Mouse (Mus musculus) hindbrain, embryonic 16.5 days (tissue): ENCODE results near the gene Znfx1. TPM values are rescaled to one million over a fixed set of nuclear protein-coding genes. Genes with fewer than 3 reads are reported as not detected.

Experiments
- ATAC-seq: fragments of 200-750 bp; cut with Nextera tagmentation; 2 replicates; pipeline ENCODE4 v1.8.0; 2017; ENCODE audit warnings: moderate TSS enrichment, moderate library complexity
- H3K27ac ChIP-seq: fragments of 300-500 bp; sonication (generic); 2 replicates; pipeline ENCODE4 v1.5.1; 2014; ENCODE audit warnings: low read depth, mild to moderate bottlenecking, control low read depth, low read length, moderate library complexity
- H3K27me3 ChIP-seq: fragments of 300-500 bp; sonication (generic); replicated peaks from 2 replicates; pipeline ENCODE4 v1.6.1; 2014; ENCODE audit warnings: low read length; ENCODE audit not compliant: control insufficient read depth, insufficient read depth
- H3K36me3 ChIP-seq: fragments of 300-500 bp; sonication (generic); 2 replicates; pipeline ENCODE4 v1.6.1; 2014; ENCODE audit warnings: mild to moderate bottlenecking, low read length, moderate library complexity, mixed read lengths; ENCODE audit not compliant: control insufficient read depth, insufficient read depth
- H3K4me1 ChIP-seq: fragments of 300-500 bp; sonication (generic); 2 replicates; pipeline ENCODE4 v1.6.1; 2014; ENCODE audit warnings: low read depth, low read length; ENCODE audit not compliant: control insufficient read depth, insufficient read depth
- H3K4me2 ChIP-seq: fragments of 300-500 bp; sonication (generic); 2 replicates; pipeline ENCODE4 v1.6.1; 2014; ENCODE audit warnings: mild to moderate bottlenecking, low read length, control low read depth, moderate library complexity
- H3K4me3 ChIP-seq: fragments of 300-500 bp; sonication (generic); 2 replicates; pipeline ENCODE4 v1.5.1; 2014; ENCODE audit warnings: mild to moderate bottlenecking, low read length, control low read depth, moderate library complexity
- H3K9ac ChIP-seq: fragments of 300-500 bp; sonication (generic); 2 replicates; pipeline ENCODE4 v1.6.1; 2014; ENCODE audit warnings: low read depth, mild to moderate bottlenecking, control low read depth, low read length, moderate library complexity
- H3K9me3 ChIP-seq: fragments of 300-500 bp; sonication (generic); 2 replicates; pipeline ENCODE4 v1.6.1; 2014; ENCODE audit warnings: mild to moderate bottlenecking, low read length, moderate library complexity; ENCODE audit not compliant: control insufficient read depth
- WGBS: fragments of 180-500 bp; shearing (Covaris S2); extraction: QIAGEN DNeasy Blood & Tissue Kit; methylation state at CpG from one replicate; pipeline ENCODE4 v1.1.7; 2014; 5-methylcytosine and 5-hydroxymethylcytosine counted together
- polyA plus RNA-seq: library from polyadenylated mRNA; unstranded; fragments of >200 nt; fragmentation: Nextera tagmentation; extraction: Ambion mirVana; gene quantifications from 2 replicates; pipeline ENCODE4 v1.2.1, GENCODE M21; 2015

Znfx1 gene
- polyA plus RNA-seq, 1 experiment from 2014 or later, result 6.8 TPM

DNA sequence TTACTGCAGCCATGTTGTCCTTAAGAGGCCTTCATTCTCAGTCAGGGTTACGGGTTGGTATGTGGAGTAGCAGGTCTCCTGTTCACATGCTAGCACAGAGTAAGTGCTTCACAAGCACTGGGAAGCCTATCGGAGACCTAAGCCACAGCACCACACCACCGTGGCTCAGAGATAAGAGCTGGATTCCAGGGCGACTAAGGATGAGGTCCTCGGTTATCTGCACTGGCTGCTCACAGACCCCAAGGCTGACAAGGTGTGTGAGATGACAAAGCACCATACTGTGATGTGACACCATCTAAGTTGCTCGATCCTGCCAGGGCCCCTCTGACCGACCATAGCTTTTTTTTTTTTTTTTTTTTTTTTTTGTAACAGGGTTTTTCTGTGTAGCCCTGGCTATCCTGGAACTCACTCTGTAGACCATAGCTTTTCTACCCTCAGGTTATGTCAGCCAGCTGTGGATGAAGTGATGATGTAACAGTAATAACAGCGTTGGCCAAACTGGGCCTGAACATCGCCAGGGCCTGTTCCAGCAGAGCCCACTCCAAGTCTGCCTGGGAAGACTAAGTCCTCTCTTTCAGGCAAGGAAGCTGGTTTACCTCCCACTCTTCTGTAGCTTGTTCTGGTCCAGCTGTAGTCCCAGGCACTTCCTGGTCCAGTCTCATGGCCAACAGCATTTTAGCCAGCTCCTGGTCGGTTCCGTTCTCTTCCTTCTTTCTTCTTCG is 19.3 kb downstream of the Znfx1 start:
- no peaks in the 10 kb centered on the region for H3K27me3 ChIP-seq
- H3K9me3 ChIP-seq, result no peaks in the 10 kb centered on the region

DNA sequence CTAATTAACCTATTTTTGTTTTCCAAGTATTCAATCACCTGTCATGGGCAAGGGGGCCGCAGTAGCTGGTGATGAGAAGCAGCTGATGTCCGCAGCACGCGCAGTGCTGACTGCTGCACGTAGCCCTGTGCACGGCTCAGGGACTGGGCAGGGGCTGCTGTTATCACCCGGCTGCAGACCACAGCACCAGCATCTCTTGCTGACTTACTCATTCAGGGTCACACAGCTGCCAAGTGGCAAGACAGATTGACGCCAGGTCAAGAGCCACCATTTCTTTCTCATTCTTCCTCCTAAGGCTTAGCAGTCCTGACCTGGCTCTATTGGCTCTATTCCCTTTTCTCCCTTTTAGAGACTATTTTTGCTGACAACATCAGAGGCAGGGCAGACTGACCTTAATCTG is 23.4 kb downstream of the Znfx1 start:
- no peaks in the 10 kb centered on the region for H3K9me3 ChIP-seq
- no peaks in the 10 kb centered on the region for H3K4me1 ChIP-seq
- H3K36me3 ChIP-seq, result peaks cover 78% of the 10 kb centered on the region
- no peaks in the 10 kb centered on the region for H3K27me3 ChIP-seq
- no peak overlapping the region for H3K9ac ChIP-seq
- H3K27ac ChIP-seq, result no peak overlapping the region
- no peak overlapping the region for H3K4me3 ChIP-seq
- no peak for ATAC-seq
- no peak overlapping the region for H3K4me2 ChIP-seq
- 77% methylated on average over 8 of the region's 8 CpGs for WGBS

More for the DNA sequence above, 19.3 kb downstream of the Znfx1 start:
- Histone ChIP-seq H3K4me2 (no peak overlapping the region), H3K9ac (no peak overlapping the region), H3K4me1 (no peaks in the 10 kb centered on the region), H3K4me3 (no peak overlapping the region), H3K36me3 (peaks cover 75% of the 10 kb centered on the region), H3K27ac (no peak overlapping the region)
- ATAC-seq, result no peak
- 94% methylated on average over 12 of the region's 12 CpGs for WGBS

DNA sequence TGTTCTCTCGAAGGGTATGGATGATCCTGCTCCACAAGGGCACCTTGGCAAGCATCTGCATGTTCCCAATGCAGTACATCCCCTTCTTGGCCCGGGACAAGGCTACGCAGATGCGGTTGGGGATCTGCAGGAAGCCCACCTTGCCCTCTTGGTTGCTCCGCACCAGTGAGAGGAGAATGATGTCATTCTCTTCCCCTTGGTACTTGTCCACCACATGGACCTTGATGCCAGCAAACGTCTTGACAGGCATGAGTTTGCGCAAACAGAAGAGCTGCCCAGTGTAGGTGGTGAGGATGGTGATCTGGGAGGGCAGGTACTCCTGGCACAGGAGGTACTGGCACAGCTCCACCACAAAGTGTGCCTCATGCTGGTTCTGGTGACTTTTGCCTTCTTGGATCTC is 24.1 kb downstream of the Znfx1 start:
- Histone ChIP-seq H3K36me3 (peaks cover 83% of the 10 kb centered on the region), H3K9ac (no peak overlapping the region), H3K4me1 (no peaks in the 10 kb centered on the region), H3K9me3 (no peaks in the 10 kb centered on the region), H3K4me2 (no peak overlapping the region), H3K27ac (no peak overlapping the region), H3K27me3 (no peaks in the 10 kb centered on the region), H3K4me3 (no peak overlapping the region)
- 90% methylated on average over 7 of the region's 7 CpGs for WGBS
- ATAC-seq, result no peak

DNA sequence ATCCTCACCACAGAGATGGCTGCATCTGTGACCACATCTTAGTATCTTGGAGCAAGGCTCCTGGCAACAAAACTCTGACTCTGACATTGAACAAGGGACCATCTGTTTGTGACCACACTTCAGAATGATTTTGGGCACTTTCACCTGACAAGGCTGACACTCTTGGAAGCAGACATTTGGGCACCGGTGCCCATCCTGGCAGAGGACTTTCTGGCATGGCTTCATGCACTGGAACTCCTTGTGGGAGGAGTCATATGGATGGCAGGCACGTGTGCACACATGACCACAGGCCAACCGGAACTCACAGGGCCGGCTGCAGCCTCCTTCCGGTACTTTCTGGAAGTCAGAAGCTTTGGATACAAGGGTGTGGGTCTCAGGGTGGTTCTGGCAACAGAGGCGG is 24.5 kb downstream of the Znfx1 start:
- Histone ChIP-seq H3K4me3 (no peak overlapping the region), H3K27ac (no peak overlapping the region), H3K9me3 (no peaks in the 10 kb centered on the region), H3K9ac (no peak overlapping the region), H3K4me1 (no peaks in the 10 kb centered on the region), H3K36me3 (peaks cover 83% of the 10 kb centered on the region), H3K4me2 (no peak overlapping the region), H3K27me3 (no peaks in the 10 kb centered on the region)
- no peak for ATAC-seq
- 96% methylated on average over 6 of the region's 6 CpGs for WGBS

DNA sequence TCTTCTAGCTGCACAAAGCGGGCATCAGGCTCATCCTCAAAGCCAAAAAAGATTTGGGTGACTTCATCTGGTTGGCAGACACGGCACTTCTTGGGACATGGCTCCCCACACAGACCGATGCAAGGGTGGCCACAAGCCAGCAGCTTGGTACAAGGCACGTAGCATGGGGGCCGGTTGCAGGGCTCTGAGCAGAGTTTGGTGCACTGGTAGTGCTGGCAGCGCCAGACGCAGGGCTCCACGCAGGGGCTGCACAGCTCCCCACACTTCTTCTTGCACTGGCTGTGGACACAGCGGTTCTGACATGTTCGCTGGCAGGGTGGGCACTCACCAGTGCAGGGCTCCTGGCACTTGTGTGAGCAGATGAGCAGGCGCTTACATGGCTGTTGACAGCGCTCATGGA is 25.1 kb downstream of the Znfx1 start:
- no peak overlapping the region for H3K4me2 ChIP-seq
- H3K27ac ChIP-seq, result no peak overlapping the region
- H3K9ac ChIP-seq, result no peak overlapping the region
- no peaks in the 10 kb centered on the region for H3K9me3 ChIP-seq
- no peaks in the 10 kb centered on the region for H3K27me3 ChIP-seq
- H3K4me3 ChIP-seq, result no peak overlapping the region
- peaks cover 79% of the 10 kb centered on the region for H3K36me3 ChIP-seq
- no peak for ATAC-seq
- 89% methylated on average over 12 of the region's 12 CpGs for WGBS
- H3K4me1 ChIP-seq, result no peaks in the 10 kb centered on the region

DNA sequence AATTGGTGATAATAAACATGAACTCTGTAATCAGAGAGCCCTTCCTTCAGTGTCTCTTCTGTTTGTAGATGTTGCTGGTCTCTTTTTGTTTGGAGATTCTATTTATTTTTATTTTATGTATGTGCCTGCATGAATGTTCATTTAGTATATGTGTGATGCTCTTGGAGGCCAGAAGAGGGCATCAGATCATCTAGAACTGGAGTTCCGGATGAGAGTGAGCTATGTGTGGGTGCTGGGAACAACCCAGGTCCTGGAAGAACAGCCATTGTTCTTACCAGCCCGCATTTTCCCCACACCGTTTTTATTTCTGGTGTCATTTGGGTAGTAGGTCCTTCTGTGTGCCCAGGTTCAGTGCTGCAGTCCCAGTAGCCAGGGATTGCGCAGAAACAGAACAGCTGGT is 32.3 kb downstream of the Znfx1 start:
- no peak for ATAC-seq
- H3K9me3 ChIP-seq, result no peaks in the 10 kb centered on the region
- no peak overlapping the region for H3K4me2 ChIP-seq
- H3K27ac ChIP-seq, result no peak overlapping the region
- peaks cover 69% of the 10 kb centered on the region for H3K36me3 ChIP-seq
- WGBS, result 91% methylated on average over 4 of the region's 4 CpGs
- H3K27me3 ChIP-seq, result no peaks in the 10 kb centered on the region
- H3K9ac ChIP-seq, result no peak overlapping the region
- no peak overlapping the region for H3K4me3 ChIP-seq
- H3K4me1 ChIP-seq, result no peaks in the 10 kb centered on the region

DNA sequence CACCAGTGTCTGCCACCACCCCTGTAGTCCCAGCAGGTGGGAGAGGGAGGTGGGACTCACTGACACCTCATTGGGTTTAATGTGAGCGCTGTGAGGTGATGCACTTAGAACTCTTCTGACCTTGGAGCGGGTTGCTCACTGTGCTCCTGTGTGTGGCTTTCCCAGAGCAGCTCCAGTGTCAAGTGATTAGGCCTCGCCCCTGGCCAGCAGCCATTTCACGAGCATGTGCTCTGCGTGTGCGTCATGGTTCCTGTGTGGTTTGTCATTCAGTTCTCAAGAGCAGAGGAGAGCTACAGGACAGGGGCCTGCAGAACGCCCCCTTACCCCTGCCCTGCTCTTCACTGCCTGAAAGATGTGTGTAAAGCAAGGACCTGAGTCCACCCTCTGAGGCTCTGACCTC is 34.3 kb downstream of the Znfx1 start:
- H3K36me3 ChIP-seq, result peaks cover 66% of the 10 kb centered on the region
- no peaks in the 10 kb centered on the region for H3K9me3 ChIP-seq
- H3K27me3 ChIP-seq, result no peaks in the 10 kb centered on the region
- WGBS, result 95% methylated on average over 7 of the region's 7 CpGs
- H3K9ac ChIP-seq, result no peak overlapping the region
- no peak overlapping the region for H3K4me3 ChIP-seq
- no peak for ATAC-seq
- H3K27ac ChIP-seq, result no peak overlapping the region
- H3K4me2 ChIP-seq, result no peak overlapping the region
- H3K4me1 ChIP-seq, result no peaks in the 10 kb centered on the region

DNA sequence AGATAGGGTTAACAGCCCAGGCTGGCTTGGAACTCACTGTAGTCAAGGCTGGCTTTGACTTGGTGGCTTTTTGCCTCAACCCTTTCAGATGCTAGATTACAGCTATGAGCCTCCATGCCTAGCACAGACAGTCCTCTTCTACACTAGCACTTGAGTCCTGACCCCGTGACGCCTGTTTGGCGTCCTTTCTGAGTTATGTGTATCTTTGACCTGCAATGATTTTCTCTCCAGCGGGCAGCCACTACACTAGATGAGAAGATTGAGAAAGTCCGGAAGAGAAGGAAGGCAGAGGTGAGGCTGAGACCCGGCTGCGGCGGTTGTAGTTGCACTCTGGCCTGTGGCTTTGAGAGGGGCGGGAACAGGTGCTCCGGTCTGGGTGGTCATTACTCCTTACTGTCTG is 43.4 kb downstream of the Znfx1 start:
- Histone ChIP-seq H3K9me3 (no peaks in the 10 kb centered on the region), H3K4me3 (no peak overlapping the region), H3K36me3 (peaks cover 47% of the 10 kb centered on the region), H3K4me2 (no peak overlapping the region), H3K9ac (no peak overlapping the region), H3K4me1 (peaks cover 12% of the 10 kb centered on the region), H3K27me3 (no peaks in the 10 kb centered on the region), H3K27ac (no peak overlapping the region)
- no peak for ATAC-seq
- 95% methylated on average over 10 of the region's 10 CpGs for WGBS

DNA sequence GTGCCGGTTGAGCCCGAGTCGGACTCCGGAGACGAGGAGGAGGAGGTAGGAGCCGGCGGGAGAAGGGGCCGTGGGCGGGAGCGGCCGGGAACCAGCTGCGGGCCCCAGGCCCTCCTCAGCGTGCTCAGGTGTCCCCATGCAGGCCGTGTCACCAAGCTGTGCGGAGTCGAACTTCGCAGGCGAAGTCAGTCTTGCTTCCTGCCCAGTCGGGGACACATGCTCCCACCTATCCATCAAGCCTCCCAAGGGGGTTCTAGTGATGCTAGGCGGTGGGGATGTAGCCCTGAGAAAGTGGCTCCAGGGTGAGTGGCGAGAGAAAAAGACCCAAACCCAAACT is 47.5 kb downstream of the Znfx1 start:
- Histone ChIP-seq H3K4me2 (peak overlapping the region; percentile 93), H3K9me3 (no peaks in the 10 kb centered on the region), H3K4me3 (peak overlapping the region; percentile 97), H3K4me1 (peaks cover 12% of the 10 kb centered on the region), H3K9ac (peak overlapping the region; percentile 86), H3K36me3 (peaks cover 18% of the 10 kb centered on the region), H3K27me3 (no peaks in the 10 kb centered on the region), H3K27ac (peak overlapping the region; percentile 66)
- 0% methylated on average over 21 of the region's 21 CpGs for WGBS
- peak; percentile 79 for ATAC-seq
